Mouse (Mus musculus): ENCODE results near the gene Rgl2.

DNA sequence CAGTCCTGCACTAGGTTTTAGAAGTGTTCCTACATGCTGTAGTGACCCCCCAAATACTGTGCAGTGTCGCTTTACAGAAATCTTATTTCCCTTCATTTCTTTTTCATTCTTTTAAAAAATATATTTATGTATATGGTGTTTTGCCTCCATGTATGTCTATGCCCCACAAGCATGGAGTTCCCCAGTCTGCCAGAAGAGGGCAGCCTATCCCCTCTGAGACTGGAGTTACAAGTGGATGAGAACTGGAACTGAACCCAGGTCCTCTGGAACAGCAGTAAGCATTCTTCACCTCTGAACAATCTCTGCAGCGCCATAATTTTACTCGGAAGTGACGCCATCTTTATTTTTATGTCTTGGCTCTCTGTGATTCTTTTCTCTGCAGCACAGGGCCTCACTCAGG lies 40.1 kb downstream of the Rgl2 start:
- TF ChIP-seq CTCF (IDR thresholded peaks at IDR 0.05; ENCODE audit: borderline replicate concordance, insufficient read depth, low read depth, low read length), result peak; percentile 11; the same call in 1 of the 2 replicates
- TF ChIP-seq POLR2A (IDR thresholded peaks at IDR 0.05; ENCODE audit: borderline replicate concordance, insufficient read depth, low read length), result no peak

Measured in cerebellum, adult 2 months (tissue).